Mouse (Mus musculus) liver, postnatal 0 days (tissue): ENCODE data around the gene Fbxl16. TPM values are rescaled to one million over a fixed set of nuclear protein-coding genes. Genes with fewer than 3 reads are reported as not detected.

Experiments
- ATAC-seq: fragments of 200-750 bp; cut with Nextera tagmentation; 2 replicates; pipeline ENCODE4 v1.8.0; 2017; ENCODE audit warnings: mild to moderate bottlenecking, moderate library complexity
- DNase-seq: peaks from one replicate; pipeline ENCODE4 v3.0.0-alpha.2; 2016
- H3K27ac ChIP-seq: fragments of 300-500 bp; sonication (generic); 2 replicates; pipeline ENCODE4 v1.5.1; 2014; ENCODE audit warnings: antibody characterized with exemption, moderate library complexity, mild to moderate bottlenecking, low read depth
- H3K27me3 ChIP-seq: fragments of 300-500 bp; sonication (generic); 2 replicates; pipeline ENCODE4 v1.6.1; 2014; ENCODE audit warnings: low read length, control low read depth, mixed read lengths; ENCODE audit not compliant: insufficient read depth
- H3K36me3 ChIP-seq: fragments of 300-500 bp; sonication (generic); replicated peaks from 2 replicates; pipeline ENCODE4 v1.6.1; 2014; ENCODE audit warnings: mild to moderate bottlenecking, control low read depth, low read length, moderate library complexity, mixed read lengths; ENCODE audit not compliant: insufficient read depth
- H3K4me1 ChIP-seq: fragments of 300-500 bp; sonication (generic); 2 replicates; pipeline ENCODE4 v1.6.1; 2014; ENCODE audit warnings: antibody characterized with exemption, mild to moderate bottlenecking, control low read depth; ENCODE audit not compliant: insufficient read depth
- H3K4me2 ChIP-seq: fragments of 300-500 bp; sonication (generic); 2 replicates; pipeline ENCODE4 v1.6.1; 2014; ENCODE audit warnings: low read depth, mild to moderate bottlenecking, low read length, moderate library complexity, mixed read lengths
- H3K4me3 ChIP-seq: fragments of 300-500 bp; sonication (generic); 2 replicates; pipeline ENCODE4 v1.5.1; 2014; ENCODE audit warnings: low read depth, low read length
- H3K9ac ChIP-seq: fragments of 300-500 bp; sonication (generic); replicated peaks from 2 replicates; pipeline ENCODE4 v1.6.1; 2014; ENCODE audit warnings: mild to moderate bottlenecking, moderate library complexity
- H3K9me3 ChIP-seq: fragments of 300-500 bp; sonication (generic); 2 replicates; pipeline ENCODE4 v1.6.1; 2016; ENCODE audit warnings: mild to moderate bottlenecking, control low read depth, low read length, mixed read lengths
- CTCF ChIP-seq: sonication (generic); IDR thresholded peaks from 2 replicates; pipeline ENCODE4 v1.5.1; 2016; ENCODE audit warnings: antibody characterized with exemption, low read depth
- EP300 ChIP-seq: IDR thresholded peaks from 2 replicates; pipeline ENCODE4 v1.6.1; 2016; ENCODE audit warnings: antibody characterized with exemption, low read depth, mild to moderate bottlenecking
- WGBS: fragments of 180-500 bp; shearing (Covaris S2); extraction: QIAGEN DNeasy Blood & Tissue Kit; methylation state at CpG from one replicate; pipeline ENCODE4 v1.1.7; 2014; ENCODE audit not compliant: insufficient replicate concordance; 5-methylcytosine and 5-hydroxymethylcytosine counted together
- polyA plus RNA-seq: library from polyadenylated mRNA; unstranded; fragments of >200 nt; fragmentation: Nextera tagmentation; extraction: Ambion mirVana; gene quantifications from 2 replicates; pipeline ENCODE4 v1.2.1, GENCODE M21; 2015

Gene Fbxl16
- polyA plus RNA-seq, 1 experiment from 2014 or later, result 0.05 TPM

DNA sequence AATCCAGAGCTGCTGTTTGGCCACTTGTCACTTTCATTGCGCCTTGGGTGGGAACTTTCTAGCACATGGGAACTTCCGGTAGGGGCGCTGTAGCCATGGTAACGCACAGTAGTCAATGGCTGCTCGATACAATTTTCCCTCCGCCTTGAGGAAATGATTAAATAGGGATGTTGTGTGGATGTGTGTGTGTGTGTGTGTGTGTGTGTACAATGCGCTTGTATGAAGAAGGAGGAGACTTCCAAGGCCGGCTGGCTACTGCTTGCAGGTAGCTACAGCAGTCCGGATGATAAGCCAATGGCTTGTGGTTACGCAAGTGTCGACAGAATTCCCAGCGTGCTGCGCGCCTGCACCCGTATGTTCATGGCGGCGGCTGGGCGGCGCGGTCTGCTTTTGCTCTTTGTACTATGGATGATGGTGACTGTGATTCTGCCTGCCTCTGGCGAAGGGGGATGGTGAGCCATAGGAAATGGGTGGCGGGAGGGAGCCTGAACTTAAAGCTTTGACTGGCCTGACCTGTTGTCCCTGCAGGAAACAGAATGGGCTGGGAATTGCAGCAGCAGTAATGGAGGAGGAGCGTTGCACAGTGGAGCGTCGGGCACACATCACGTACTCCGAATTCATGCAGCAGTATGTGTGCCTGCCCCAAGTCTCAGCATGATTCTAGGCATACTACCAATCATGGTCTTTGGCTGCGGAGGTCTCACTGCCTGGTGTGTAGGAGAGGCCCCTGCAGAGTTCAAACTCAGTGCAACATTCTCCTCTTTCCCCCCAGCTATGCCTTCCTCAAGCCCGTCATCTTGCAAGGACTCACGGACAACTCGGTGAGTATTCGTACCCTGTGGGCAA lies 20.1 kb downstream of the Fbxl16 start, which contains the start of gene Jmjd8:
Gene Jmjd8 (plus strand): TSS at position 156 of the 846 bp plus-strand sequence.
- peak; percentile 83 for DNase-seq
- Histone ChIP-seq H3K27ac (peak within 1 kb of the TSS; percentile 67), H3K27me3 (no peaks in the 10 kb centered on the region), H3K4me2 (peak within 1 kb of the TSS; percentile 78), H3K4me1 (peaks cover 50% of the 10 kb centered on the region), H3K36me3 (peaks cover 31% of the 10 kb centered on the region), H3K9ac (peak within 1 kb of the TSS; percentile 63), H3K9me3 (no peaks in the 10 kb centered on the region), H3K4me3 (peak within 1 kb of the TSS; percentile 56)
- peak; percentile 31 for ATAC-seq
- TF ChIP-seq EP300 (no peak), CTCF (peak; percentile 59)
- WGBS, result 1% methylated on average over 32 of the region's 32 CpGs

DNA sequence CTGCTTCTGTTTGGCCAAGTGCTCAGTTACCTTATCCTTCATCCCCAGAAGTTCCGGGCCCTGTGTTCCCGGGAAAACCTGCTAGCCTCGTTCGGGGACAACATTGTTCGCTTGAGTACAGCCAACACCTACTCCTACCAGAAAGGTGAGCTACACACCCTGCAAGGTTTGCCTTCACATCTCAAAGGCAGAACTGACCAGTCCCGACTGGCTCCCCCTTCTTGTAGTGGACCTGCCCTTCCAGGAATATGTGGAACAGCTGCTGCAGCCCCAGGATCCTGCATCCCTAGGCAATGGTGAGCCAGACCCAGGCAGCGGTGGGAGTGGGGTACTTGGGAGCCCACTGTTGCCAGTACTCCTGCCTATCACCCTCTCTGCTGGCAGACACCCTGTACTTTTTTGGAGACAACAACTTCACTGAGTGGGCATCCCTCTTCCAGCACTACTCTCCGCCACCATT lies 20.7 kb downstream of the Fbxl16 start:
- 39% methylated on average over 8 of the region's 8 CpGs for WGBS
- peak overlapping the region; percentile 78 for H3K4me2 ChIP-seq
- H3K9me3 ChIP-seq, result no peaks in the 10 kb centered on the region
- H3K4me1 ChIP-seq, result peaks cover 50% of the 10 kb centered on the region
- ATAC-seq (no peak), DNase-seq (no peak)
- peaks cover 31% of the 10 kb centered on the region for H3K36me3 ChIP-seq
- H3K9ac ChIP-seq, result peak overlapping the region; percentile 63
- peak overlapping the region; percentile 56 for H3K4me3 ChIP-seq
- TF ChIP-seq CTCF (no peak), EP300 (no peak)
- no peaks in the 10 kb centered on the region for H3K27me3 ChIP-seq
- peak overlapping the region; percentile 67 for H3K27ac ChIP-seq

DNA sequence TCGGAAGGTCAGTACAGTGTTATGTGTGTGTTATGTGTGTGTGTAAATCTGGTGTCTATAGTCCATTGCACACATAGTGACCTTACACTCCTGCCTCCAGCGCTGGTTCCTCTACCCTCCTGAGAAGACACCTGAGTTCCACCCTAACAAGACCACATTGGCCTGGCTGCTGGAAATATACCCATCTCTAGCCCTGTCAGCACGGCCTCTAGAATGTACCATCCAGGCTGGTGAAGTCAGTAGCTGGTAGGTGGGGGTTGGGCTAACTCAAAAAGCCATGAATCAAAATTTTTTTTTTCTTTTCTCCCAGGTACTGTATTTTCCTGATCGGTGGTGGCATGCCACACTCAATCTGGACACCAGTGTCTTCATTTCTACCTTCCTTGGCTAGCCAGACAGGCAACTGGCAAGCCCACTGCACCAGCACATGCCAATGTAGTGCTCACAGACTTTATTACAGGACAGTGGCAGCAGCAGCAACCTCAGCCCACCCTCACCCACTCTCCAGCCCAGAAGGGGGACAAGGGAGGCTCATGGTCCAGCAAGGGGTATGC lies 21.4 kb downstream of the Fbxl16 start:
- peaks cover 52% of the 10 kb centered on the region for H3K4me1 ChIP-seq
- no peaks in the 10 kb centered on the region for H3K9me3 ChIP-seq
- H3K9ac ChIP-seq, result peak overlapping the region; percentile 34

DNA sequence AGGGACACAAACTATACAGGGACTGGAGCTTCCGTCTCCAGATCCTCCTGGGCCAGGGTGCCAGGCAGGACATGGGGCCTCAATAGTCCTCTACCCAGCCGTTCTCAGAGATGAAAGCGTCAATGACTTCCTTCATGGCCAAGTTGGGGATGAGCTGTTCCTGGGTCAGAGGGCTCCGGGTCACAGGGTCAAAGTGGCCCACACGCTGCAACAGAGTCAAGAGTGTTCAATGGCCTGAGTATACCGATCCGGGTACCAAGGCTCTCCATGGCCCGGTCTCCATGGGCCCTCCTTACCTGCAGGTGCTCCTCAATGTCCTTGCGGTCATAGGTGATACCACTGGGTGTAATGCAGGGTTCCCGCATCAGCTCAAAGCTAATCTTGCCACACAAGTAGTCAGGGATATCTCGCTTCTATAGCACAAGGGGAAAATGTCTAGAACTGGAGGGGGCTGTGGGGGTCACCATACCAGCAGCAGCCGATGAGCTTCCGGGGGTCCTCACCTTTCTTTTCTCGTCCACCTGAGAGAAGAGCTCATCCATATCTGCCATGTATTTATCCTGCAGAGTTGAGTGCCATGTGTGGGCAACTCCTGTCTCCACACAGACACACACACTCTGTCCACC lies 22.0 kb downstream of the Fbxl16 start:
- H3K27ac ChIP-seq, result no peak overlapping the region
- H3K27me3 ChIP-seq, result no peaks in the 10 kb centered on the region
- H3K4me3 ChIP-seq, result peak overlapping the region; percentile 75
- 80% methylated on average over 14 of the region's 14 CpGs for WGBS
- DNase-seq (no peak), ATAC-seq (no peak)
- peak overlapping the region; percentile 99 for H3K4me2 ChIP-seq
- H3K36me3 ChIP-seq, result peaks cover 31% of the 10 kb centered on the region
- no peak for TF ChIP-seq CTCF
- TF ChIP-seq EP300, result no peak
- H3K9ac ChIP-seq, result peak overlapping the region; percentile 34; the same call in 1 of the 2 replicates
- peaks cover 55% of the 10 kb centered on the region for H3K4me1 ChIP-seq
- H3K9me3 ChIP-seq, result no peaks in the 10 kb centered on the region

More for the DNA sequence above, 21.4 kb downstream of the Fbxl16 start:
- TF ChIP-seq CTCF (no peak), EP300 (no peak)
- Histone ChIP-seq H3K4me3 (no peak overlapping the region), H3K27me3 (no peaks in the 10 kb centered on the region), H3K27ac (no peak overlapping the region), H3K4me2 (peak overlapping the region; percentile 78; the same call in 1 of the 2 replicates), H3K36me3 (peaks cover 31% of the 10 kb centered on the region)
- 72% methylated on average over 4 of the region's 4 CpGs for WGBS
- ATAC-seq (no peak), DNase-seq (no peak)

DNA sequence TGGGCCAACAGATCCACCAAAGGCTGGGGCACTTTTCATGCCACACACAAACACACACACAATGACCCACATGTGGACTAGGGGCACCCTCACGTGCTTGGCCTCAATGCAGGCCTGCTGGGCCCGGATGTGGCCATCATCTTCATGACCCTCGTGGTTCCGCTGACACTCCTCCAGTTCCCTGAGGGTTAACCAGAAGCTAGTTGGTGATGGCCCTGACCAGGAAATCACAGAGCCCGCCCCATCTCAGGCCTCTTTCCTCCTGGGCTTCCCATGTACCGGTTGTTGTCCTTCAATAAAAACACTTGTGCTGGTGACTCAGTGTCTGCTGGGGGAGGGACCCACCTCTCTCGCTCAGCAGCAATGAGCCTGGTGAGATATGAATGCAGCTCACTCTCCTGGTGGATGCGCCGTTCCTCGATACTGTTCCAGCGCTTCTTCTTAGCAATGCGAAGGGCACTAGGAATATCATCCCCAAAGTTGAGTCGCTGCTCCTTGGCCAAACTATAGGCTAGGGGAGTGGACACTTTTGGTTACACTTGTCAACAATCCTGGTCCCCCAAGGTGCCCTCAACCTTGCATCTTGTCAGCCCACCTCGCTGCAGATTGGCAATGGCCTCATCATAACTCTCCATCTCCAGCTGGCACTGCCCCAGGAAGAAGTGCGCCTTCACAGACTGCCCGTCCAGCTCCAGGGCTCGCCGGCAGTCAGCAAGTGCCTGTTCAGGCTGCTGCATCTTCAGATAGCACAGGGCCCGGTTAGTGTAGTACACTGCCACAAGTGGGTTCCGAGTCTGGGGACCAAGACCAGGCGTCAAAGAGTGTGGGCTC lies 22.8 kb downstream of the Fbxl16 start:
- peaks cover 62% of the 10 kb centered on the region for H3K4me1 ChIP-seq
- peak overlapping the region; percentile 99 for H3K27ac ChIP-seq
- TF ChIP-seq EP300, result no peak
- TF ChIP-seq CTCF, result no peak
- DNase-seq (no peak), ATAC-seq (no peak)
- peaks cover 27% of the 10 kb centered on the region for H3K36me3 ChIP-seq
- peak overlapping the region; percentile 84 for H3K9ac ChIP-seq
- H3K4me2 ChIP-seq, result peak overlapping the region; percentile 99
- H3K27me3 ChIP-seq, result no peaks in the 10 kb centered on the region
- H3K9me3 ChIP-seq, result no peaks in the 10 kb centered on the region
- 48% methylated on average over 21 of the region's 21 CpGs for WGBS
- H3K4me3 ChIP-seq, result peak overlapping the region; percentile 75
